Mouse (Mus musculus): Measurements from ENCODE around the gene Zfp366.

DNA sequence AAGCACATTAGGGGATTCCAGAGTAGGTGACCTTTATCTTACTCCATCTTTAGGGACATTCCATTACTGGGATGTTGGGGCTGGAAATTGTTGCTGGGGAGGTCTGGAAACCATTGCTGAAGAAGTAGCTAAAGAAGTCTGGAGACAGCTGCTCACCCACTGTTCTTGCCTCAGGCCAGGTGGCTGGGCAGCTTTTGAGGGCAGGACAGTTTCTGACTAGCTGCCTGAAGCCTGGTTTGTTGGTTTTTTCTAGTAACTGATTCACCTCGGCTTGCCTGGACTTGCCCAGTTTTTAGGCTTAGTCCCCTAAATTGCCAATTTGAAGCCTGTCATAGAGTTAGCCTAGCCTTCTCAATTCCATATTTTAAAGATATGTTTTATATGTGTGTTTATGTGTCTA is 77.8 kb downstream of the Zfp366 start:
- TF ChIP-seq ZMIZ1 (IDR thresholded peaks at IDR 0.05; ENCODE audit: low read depth, low read length) (no peak), MYC (IDR thresholded peaks at IDR 0.05; ENCODE audit: low read depth, low read length) (0 out of 2 replicates have a peak, but pooled peaks have one; percentile 47), MXI1 (IDR thresholded peaks at IDR 0.05; ENCODE audit: low read depth, low read length) (no peak), POLR2A (IDR thresholded peaks at IDR 0.05; ENCODE audit: low read depth, low read length) (no peak), RCOR1 (conservative IDR thresholded peaks at IDR 0.05; ENCODE audit: low read depth, low read length) (no peak), BHLHE40 (IDR thresholded peaks at IDR 0.05; ENCODE audit: low read depth, low read length) (no peak), MAX (IDR thresholded peaks at IDR 0.05; ENCODE audit: low read length) (no peak), CTCF (conservative IDR thresholded peaks at IDR 0.05 in 1 of 2, IDR thresholded peaks at IDR 0.05 in 1 of 2; ENCODE audit: low read depth in 2 of 2, low read length in 2 of 2) (no peak), KAT2A (IDR thresholded peaks at IDR 0.05; ENCODE audit: insufficient replicate concordance, low read length) (no peak)
